Mouse (Mus musculus) stomach, embryonic 16.5 days (tissue): ENCODE measurements around the gene Ap3m1. TPM values are rescaled to one million over a fixed set of nuclear protein-coding genes. Genes with fewer than 3 reads are reported as not detected.
A peak's percentile ranks its signal among the peaks of the same experiment; 100 is the strongest.

Experiments used
- ATAC-seq: fragments of 200-750 bp; cut with Nextera tagmentation; 2 replicates; pipeline ENCODE4 v1.8.0; 2017; ENCODE audit warnings: moderate number of reproducible peaks, moderate TSS enrichment; ENCODE audit not compliant: insufficient read depth, low FRiP score
- H3K27ac ChIP-seq: fragments of 300-500 bp; sonication (generic); 2 replicates; pipeline ENCODE4 v1.5.1; 2014; ENCODE audit warnings: low read length
- H3K27me3 ChIP-seq: fragments of 300-500 bp; sonication (generic); 2 replicates; pipeline ENCODE4 v1.6.1; 2014; ENCODE audit warnings: low read length, control low read depth, mixed read lengths; ENCODE audit not compliant: control insufficient read depth, insufficient read depth
- H3K36me3 ChIP-seq: fragments of 300-500 bp; sonication (generic); 2 replicates; pipeline ENCODE4 v1.6.1; 2014; ENCODE audit warnings: low read length; ENCODE audit not compliant: control insufficient read depth, insufficient read depth
- H3K4me1 ChIP-seq: fragments of 300-500 bp; sonication (generic); 2 replicates; pipeline ENCODE4 v1.6.1; 2014; ENCODE audit warnings: low read length, control low read depth, mixed read lengths; ENCODE audit not compliant: control insufficient read depth, insufficient read depth
- H3K4me2 ChIP-seq: fragments of 300-500 bp; sonication (generic); 2 replicates; pipeline ENCODE4 v1.6.1; 2014; ENCODE audit warnings: low read depth, low read length, mixed read lengths
- H3K4me3 ChIP-seq: fragments of 300-500 bp; sonication (generic); replicated peaks from 2 replicates; pipeline ENCODE4 v1.5.1; 2014; ENCODE audit warnings: mild to moderate bottlenecking, low read length
- H3K9ac ChIP-seq: fragments of 300-500 bp; sonication (generic); 2 replicates; pipeline ENCODE4 v1.6.1; 2014; ENCODE audit warnings: low read length
- H3K9me3 ChIP-seq: fragments of 300-500 bp; sonication (generic); replicated peaks from 2 replicates; pipeline ENCODE4 v1.6.1; 2016; ENCODE audit warnings: low read length, control low read depth; ENCODE audit not compliant: control insufficient read depth
- WGBS: fragments of 180-500 bp; shearing (Covaris S2); extraction: QIAGEN DNeasy Blood & Tissue Kit; methylation state at CpG from one replicate; pipeline ENCODE4 v1.1.7; 2014; 5-methylcytosine and 5-hydroxymethylcytosine counted together
- polyA plus RNA-seq: library from polyadenylated mRNA; unstranded; fragments of >200 nt; fragmentation: Nextera tagmentation; extraction: Ambion mirVana; gene quantifications from 2 replicates; pipeline ENCODE4 v1.2.1, GENCODE M21; 2015

Ap3m1 gene
- polyA plus RNA-seq, 1 experiment from 2014 or later = 73.8 TPM

- ATAC-seq = no peak
- 0 out of 2 replicates have a peak overlapping the region, but pooled peaks have one; percentile 99 for H3K4me3 ChIP-seq
- no peak overlapping the region for H3K9ac ChIP-seq
- no peaks in the 10 kb centered on the region for H3K36me3 ChIP-seq
- H3K27ac ChIP-seq = no peak overlapping the region
- H3K4me1 ChIP-seq = peaks cover 8% of the 10 kb centered on the region
- H3K27me3 ChIP-seq = no peaks in the 10 kb centered on the region
- WGBS = 52% methylated on average over 7 of the region's 7 CpGs
- H3K4me2 ChIP-seq = peak overlapping the region; percentile 98
- H3K9me3 ChIP-seq = no peaks in the 10 kb centered on the region
Observed at GRCm38 (mm10) chr14:21053586-21053985, 1.3 kb upstream of the Ap3m1 start.

- Histone ChIP-seq H3K9ac (peak overlapping the region; percentile 90), H3K27ac (no peak overlapping the region)
- WGBS = 5% methylated on average over 8 of the region's 8 CpGs
Observed at GRCm38 (mm10) chr14:21053151-21053550, 843 bp upstream of the Ap3m1 start.

GRCm38 (mm10) chr14:21052781-21053130 is 448 bp upstream of the Ap3m1 start:
- Histone ChIP-seq H3K4me2 (peak overlapping the region; percentile 98), H3K9me3 (no peaks in the 10 kb centered on the region), H3K4me3 (peak overlapping the region; percentile 99), H3K27ac (peak overlapping the region; percentile 90), H3K9ac (peak overlapping the region; percentile 90), H3K27me3 (no peaks in the 10 kb centered on the region), H3K4me1 (peaks cover 8% of the 10 kb centered on the region), H3K36me3 (no peaks in the 10 kb centered on the region)
- WGBS = under 1% methylated on average over 25 of the region's 25 CpGs
- peak; percentile 82 for ATAC-seq

More at GRCm38 (mm10) chr14:21053151-21053550, 843 bp upstream of the Ap3m1 start:
- Histone ChIP-seq H3K4me1 (peaks cover 8% of the 10 kb centered on the region), H3K27me3 (no peaks in the 10 kb centered on the region), H3K36me3 (no peaks in the 10 kb centered on the region), H3K9me3 (no peaks in the 10 kb centered on the region), H3K4me3 (peak overlapping the region; percentile 99), H3K4me2 (peak overlapping the region; percentile 98)
- ATAC-seq = no peak

- no peaks in the 10 kb centered on the region for H3K9me3 ChIP-seq
- 0 out of 2 replicates have a peak, but pooled peaks have one; percentile 0 for ATAC-seq
- H3K4me3 ChIP-seq = peak overlapping the region; percentile 99
- 6% methylated on average over 28 of the region's 28 CpGs for WGBS
- H3K4me2 ChIP-seq = peak overlapping the region; percentile 98
- H3K36me3 ChIP-seq = no peaks in the 10 kb centered on the region
- peak overlapping the region; percentile 90 for H3K9ac ChIP-seq
- H3K4me1 ChIP-seq = peaks cover 8% of the 10 kb centered on the region
- peak overlapping the region; percentile 93 for H3K27ac ChIP-seq
- no peaks in the 10 kb centered on the region for H3K27me3 ChIP-seq
Observed at GRCm38 (mm10) chr14:21051380-21052111, 762 bp downstream of the Ap3m1 start.

- Histone ChIP-seq H3K9me3 (no peaks in the 10 kb centered on the region), H3K36me3 (no peaks in the 10 kb centered on the region), H3K27me3 (no peaks in the 10 kb centered on the region), H3K27ac (no peak overlapping the region), H3K4me1 (peaks cover 8% of the 10 kb centered on the region), H3K4me3 (peak overlapping the region; percentile 99; the same call in 1 of the 2 replicates), H3K4me2 (no peak overlapping the region), H3K9ac (no peak overlapping the region)
- no peak for ATAC-seq
- 67% methylated on average over 3 of the region's 3 CpGs for WGBS
Observed at GRCm38 (mm10) chr14:21050734-21051133, 1.6 kb downstream of the Ap3m1 start.

- Histone ChIP-seq H3K4me2 (no peak overlapping the region), H3K27ac (no peak overlapping the region), H3K27me3 (no peaks in the 10 kb centered on the region), H3K4me1 (peaks cover 8% of the 10 kb centered on the region), H3K9ac (no peak overlapping the region), H3K36me3 (no peaks in the 10 kb centered on the region), H3K4me3 (no peak overlapping the region), H3K9me3 (no peaks in the 10 kb centered on the region)
- no peak for ATAC-seq
Observed at GRCm38 (mm10) chr14:21048879-21049278, 3.4 kb downstream of the Ap3m1 start.

- 85% methylated on average over 2 of the region's 2 CpGs for WGBS
- Histone ChIP-seq H3K4me3 (no peak overlapping the region), H3K9ac (no peak overlapping the region), H3K27ac (no peak overlapping the region), H3K9me3 (no peaks in the 10 kb centered on the region), H3K27me3 (no peaks in the 10 kb centered on the region), H3K4me1 (peaks cover 4% of the 10 kb centered on the region), H3K36me3 (no peaks in the 10 kb centered on the region), H3K4me2 (no peak overlapping the region)
- ATAC-seq = no peak
Observed at GRCm38 (mm10) chr14:21047840-21048239, 4.5 kb downstream of the Ap3m1 start.

GRCm38 (mm10) chr14:21039623-21040022 is 12.7 kb downstream of the Ap3m1 start:
- no peaks in the 10 kb centered on the region for H3K9me3 ChIP-seq
- H3K9ac ChIP-seq = no peak overlapping the region
- no peak overlapping the region for H3K4me2 ChIP-seq
- no peak overlapping the region for H3K27ac ChIP-seq
- H3K4me3 ChIP-seq = no peak overlapping the region
- 64% methylated on average over 4 of the region's 4 CpGs for WGBS
- peaks cover 4% of the 10 kb centered on the region; the same call in 1 of the 2 replicates for H3K4me1 ChIP-seq
- no peak for ATAC-seq
- H3K27me3 ChIP-seq = no peaks in the 10 kb centered on the region
- peaks cover 3% of the 10 kb centered on the region; the same call in 1 of the 2 replicates for H3K36me3 ChIP-seq

- H3K9me3 ChIP-seq = no peaks in the 10 kb centered on the region
- no peak for ATAC-seq
- H3K4me2 ChIP-seq = no peak overlapping the region
- 55% methylated on average over 12 of the region's 12 CpGs for WGBS
- H3K36me3 ChIP-seq = peaks cover 3% of the 10 kb centered on the region; the same call in 1 of the 2 replicates
- no peak overlapping the region for H3K9ac ChIP-seq
- peaks cover 4% of the 10 kb centered on the region; the same call in 1 of the 2 replicates for H3K4me1 ChIP-seq
- no peak overlapping the region for H3K27ac ChIP-seq
- H3K4me3 ChIP-seq = no peak overlapping the region
- H3K27me3 ChIP-seq = no peaks in the 10 kb centered on the region
Observed at GRCm38 (mm10) chr14:21039077-21039476, 13.2 kb downstream of the Ap3m1 start.
